Comparison of ENCODE assay signal across 8 mouse cellular contexts in the genomic region with DNA sequence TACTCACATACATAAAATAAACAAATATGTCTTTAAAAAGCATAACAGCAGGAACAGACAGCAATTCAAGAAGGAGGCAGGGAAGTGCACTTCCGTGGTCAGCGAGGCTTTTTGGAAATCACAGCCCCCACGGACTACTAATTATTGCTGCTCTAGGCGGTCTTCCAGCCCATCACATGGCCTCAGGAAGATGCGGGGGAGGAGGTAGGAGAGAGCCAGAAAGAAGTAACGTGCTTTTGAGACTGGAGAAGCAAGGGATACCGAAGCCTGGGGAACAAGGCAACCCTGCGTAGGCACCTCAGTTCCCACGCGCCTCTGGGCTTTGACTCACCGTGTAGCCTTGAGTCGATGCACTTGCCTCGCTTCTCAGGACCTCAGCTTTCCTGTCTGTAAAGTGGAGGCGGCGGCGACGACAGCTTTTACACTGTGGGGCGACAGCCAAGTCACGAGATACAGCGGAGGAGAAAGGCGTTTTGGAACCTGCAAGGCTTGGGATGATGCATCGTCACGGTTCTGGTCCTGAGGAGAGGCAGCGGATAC. TPM values are rescaled to one million over a fixed set of nuclear protein-coding genes. Genes with fewer than 3 reads are reported as not detected.
DNase-seq lines count a peak whose midpoint lies in the region; ATAC-seq and TF ChIP-seq lines count a peak whose summit lies in the region.

No protein-coding gene starts in this region.

- H3K4me3 ChIP-seq in midbrain, postnatal 0 days (ENCODE audit: low read depth, low read length): peak overlapping the region; percentile 78

- H3K4me1 ChIP-seq in midbrain, postnatal 0 days (ENCODE audit: insufficient read depth, low read length): no peaks in the 10 kb centered on the region; the same call in 1 of the 2 replicates

- no peaks in the 10 kb centered on the region for H3K9me3 ChIP-seq in midbrain, postnatal 0 days (ENCODE audit: low read length)

- peak; percentile 6; the same call in 1 of the 2 replicates for ATAC-seq in midbrain, postnatal 0 days (ENCODE audit: low FRiP score)
- ATAC-seq in CD4-positive, CD25-positive, alpha-beta regulatory T cell, adult 4 months: no peak

- no peak for TF ChIP-seq CTCF in midbrain, postnatal 0 days (IDR thresholded peaks at IDR 0.05)

- peak; percentile 95 for DNase-seq in heart, adult 11 months
- no peak for DNase-seq in heart, adult 8-10 months (ENCODE audit: low spot score)
- peak; percentile 84 for DNase-seq in right cerebral cortex, postnatal 25 days
- DNase-seq in right cerebral cortex, postnatal 14 days: no peak
- DNase-seq in hindlimb bud, embryonic 11.5 days (ENCODE audit: extremely low spot score, low read depth, low spot score): peak; percentile 5
- peak; percentile 46 for DNase-seq in midbrain, postnatal 0 days (ENCODE audit: low spot score)
- no peak for DNase-seq in layer of hippocampus, adult 11-12 months (ENCODE audit: low spot score)

- peak overlapping the region; percentile 87 for H3K4me2 ChIP-seq in midbrain, postnatal 0 days (ENCODE audit: low read depth, low read length, poor library complexity, severe bottlenecking)

- H3K36me3 ChIP-seq in midbrain, postnatal 0 days (ENCODE audit: insufficient read depth, low read length): peaks cover 28% of the 10 kb centered on the region

- H3K27me3 ChIP-seq in midbrain, postnatal 0 days (ENCODE audit: insufficient read depth, low read length): no peaks in the 10 kb centered on the region

- H3K27ac ChIP-seq in midbrain, postnatal 0 days (ENCODE audit: low read depth, low read length): peak overlapping the region; percentile 70

- H3K9ac ChIP-seq in midbrain, postnatal 0 days (replicated peaks; ENCODE audit: low read length, poor library complexity, severe bottlenecking): peak overlapping the region; percentile 58

- WGBS in midbrain, postnatal 0 days: under 1% methylated on average over 24 of the region's 24 CpGs

RNA-seq across cellular contexts. Expression of gene Zfp142, which starts 0.7 kb away (rescaled TPM):
- total RNA-seq in heart, adult 8-10 months (2022): 10 to 100 TPM; 10.4 to 12.0 (median 10.9) TPM
- total RNA-seq in midbrain, postnatal 0 days (2014; rRNA removed): 14.2 and 16.4 TPM in 2 replicates
- 4.4 and 7.8 TPM in 2 replicates for polyA plus RNA-seq in midbrain, postnatal 0 days (2015; fragmentation: Nextera tagmentation; extraction: Ambion mirVana)
- 10 to 100 TPM in 1 of 2 experiments, 1 to 10 TPM in 1; 7.2 to 16.2 TPM for polyA plus RNA-seq in CD4-positive, CD25-positive, alpha-beta regulatory T cell, adult 4 months (2017; shearing (Covaris generic))

RNA-seq across cellular contexts. Expression of gene Bcs1l, which starts 0.8 kb away (rescaled TPM):
- 10 to 100 TPM; 33.9 to 38.8 (median 35.4) TPM for total RNA-seq in heart, adult 8-10 months (2022)
- 14.7 and 19.9 TPM in 2 replicates for total RNA-seq in midbrain, postnatal 0 days (2014; rRNA removed)
- polyA plus RNA-seq in midbrain, postnatal 0 days (2015; fragmentation: Nextera tagmentation; extraction: Ambion mirVana): 12.4 and 13.6 TPM in 2 replicates
- polyA plus RNA-seq in CD4-positive, CD25-positive, alpha-beta regulatory T cell, adult 4 months (2017; shearing (Covaris generic)): 10 to 100 TPM; 16.0 to 18.4 TPM

RNA-seq across cellular contexts. Expression of gene Rnf25, which starts 13.9 kb away (rescaled TPM):
- total RNA-seq in heart, adult 8-10 months (2022): 10 to 100 TPM; 17.5 to 21.4 (median 19.2) TPM
- 60.0 and 60.8 TPM in 2 replicates for total RNA-seq in midbrain, postnatal 0 days (2014; rRNA removed)
- 51.3 and 54.0 TPM in 2 replicates for polyA plus RNA-seq in midbrain, postnatal 0 days (2015; fragmentation: Nextera tagmentation; extraction: Ambion mirVana)
- polyA plus RNA-seq in CD4-positive, CD25-positive, alpha-beta regulatory T cell, adult 4 months (2017; shearing (Covaris generic)): 10 to 100 TPM; 19.7 to 31.9 TPM

RNA-seq across cellular contexts. Expression of gene Stk36, which starts 13.9 kb away (rescaled TPM):
- total RNA-seq in heart, adult 8-10 months (2022): 1 to 10 TPM in 1 of 4 experiments, under 1 TPM in 3; 0.63 to 1.9 (median 0.81) TPM
- 9.9 and 10.5 TPM in 2 replicates for total RNA-seq in midbrain, postnatal 0 days (2014; rRNA removed)
- 8.7 and 9.6 TPM in 2 replicates for polyA plus RNA-seq in midbrain, postnatal 0 days (2015; fragmentation: Nextera tagmentation; extraction: Ambion mirVana)
- not detected for polyA plus RNA-seq in CD4-positive, CD25-positive, alpha-beta regulatory T cell, adult 4 months (2017; shearing (Covaris generic))

RNA-seq across cellular contexts. Expression of gene Usp37, which starts 43.2 kb away (rescaled TPM):
- total RNA-seq in heart, adult 8-10 months (2022): 1 to 10 TPM; 6.6 to 9.1 (median 8.3) TPM
- 19.3 and 25.7 TPM in 2 replicates for total RNA-seq in midbrain, postnatal 0 days (2014; rRNA removed)
- polyA plus RNA-seq in midbrain, postnatal 0 days (2015; fragmentation: Nextera tagmentation; extraction: Ambion mirVana): 16.4 and 18.5 TPM in 2 replicates
- 10 to 100 TPM; 30.4 to 38.5 TPM for polyA plus RNA-seq in CD4-positive, CD25-positive, alpha-beta regulatory T cell, adult 4 months (2017; shearing (Covaris generic))

Comparison
In these comparisons a context has a peak if more than half of its experiments do, and no peak if none do; other contexts are left out.
1. DNase-seq: peak in heart, adult 11 months (single experiment), right cerebral cortex, postnatal 25 days (single experiment), hindlimb bud, embryonic 11.5 days (single experiment) and midbrain, postnatal 0 days (single experiment); none in heart, adult 8-10 months (single experiment), right cerebral cortex, postnatal 14 days (single experiment) and layer of hippocampus, adult 11-12 months (single experiment).